Mouse (Mus musculus) lung, adult 2 months (tissue): ENCODE data around the gene Sdhaf2.

Experiments
- CTCF ChIP-seq: fragments of 200-500 bp; IDR thresholded peaks from 2 replicates; pipeline ENCODE4 v1.5.1; 2011; ENCODE audit warnings: mild to moderate bottlenecking, low read length, control low read depth; ENCODE audit not compliant: insufficient read depth
- POLR2A ChIP-seq: fragments of 200-500 bp; IDR thresholded peaks from 2 replicates; pipeline ENCODE4 v1.6.1; 2011; ENCODE audit warnings: low read depth, mild to moderate bottlenecking, control low read depth, low read length, borderline replicate concordance; ENCODE audit errors: extremely low read depth

DNA sequence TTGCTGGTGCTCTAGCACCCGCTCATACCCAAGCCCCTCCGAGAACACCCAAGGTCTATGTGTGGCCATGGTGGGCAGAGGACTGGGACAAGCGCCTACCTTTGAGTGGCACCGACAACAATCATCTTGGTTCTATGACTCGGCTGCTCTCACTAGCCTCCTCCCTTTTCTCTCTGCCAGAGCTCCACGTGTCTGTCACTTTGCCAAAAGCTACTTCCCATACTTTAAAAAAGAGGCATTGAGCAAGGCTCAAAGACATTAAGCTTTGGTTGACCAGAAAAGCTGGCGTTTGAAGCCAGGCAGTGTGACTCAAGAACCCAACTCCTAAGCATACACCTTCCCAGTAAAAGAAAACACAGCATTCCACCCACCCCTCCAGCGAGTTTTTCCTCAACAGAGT, 67.8 kb downstream of the Sdhaf2 start:
- TF ChIP-seq CTCF (no peak), POLR2A (no peak)
